Mouse (Mus musculus) testis, adult 2 months (tissue): Measurements from ENCODE around the gene Mvp. TPM values are rescaled to one million over a fixed set of nuclear protein-coding genes. Genes with fewer than 3 reads are reported as not detected.

Source experiments
- H3K27ac ChIP-seq: fragments of 200-500 bp; 2 replicates; pipeline ENCODE4 v1.5.1; 2012; ENCODE audit warnings: low read depth, low read length; ENCODE audit not compliant: control insufficient read depth, insufficient read depth
- H3K27me3 ChIP-seq: fragments of 200-500 bp; 2 replicates; pipeline ENCODE4 v1.6.1; 2012; ENCODE audit warnings: mild to moderate bottlenecking, low read length, moderate library complexity; ENCODE audit not compliant: control insufficient read depth, insufficient read depth
- H3K36me3 ChIP-seq: fragments of 200-500 bp; 2 replicates; pipeline ENCODE4 v1.6.1; 2012; ENCODE audit warnings: mild to moderate bottlenecking, low read length; ENCODE audit not compliant: control insufficient read depth, insufficient read depth
- H3K4me1 ChIP-seq: fragments of 200-500 bp; 2 replicates; pipeline ENCODE4 v1.6.1; 2012; ENCODE audit warnings: low read length; ENCODE audit not compliant: control insufficient read depth, insufficient read depth
- H3K4me3 ChIP-seq: fragments of 200-500 bp; 2 replicates; pipeline ENCODE4 v1.5.1; 2012; ENCODE audit warnings: low read depth, mild to moderate bottlenecking, low read length, moderate library complexity, mixed read lengths; ENCODE audit not compliant: control insufficient read depth
- CTCF ChIP-seq: fragments of 200-500 bp; IDR thresholded peaks from 2 replicates; pipeline ENCODE4 v1.5.1; 2012; ENCODE audit warnings: low read depth, mild to moderate bottlenecking, inconsistent platforms, low read length, moderate library complexity; ENCODE audit not compliant: control insufficient read depth, insufficient read depth, insufficient replicate concordance
- POLR2A ChIP-seq: fragments of 200-500 bp; IDR thresholded peaks from 2 replicates; pipeline ENCODE4 v1.6.1; 2012; ENCODE audit warnings: low read depth, mild to moderate bottlenecking, inconsistent platforms, low read length, moderate library complexity; ENCODE audit not compliant: control insufficient read depth
- polyA plus RNA-seq: library from polyadenylated mRNA; depleted of rRNA; stranded (reverse); fragments of >200 nt; gene quantifications from 2 replicates; pipeline ENCODE4 v1.2.3, GENCODE M21; 2012

The Mvp gene
- polyA plus RNA-seq, 1 experiment = 3.0 TPM

DNA sequence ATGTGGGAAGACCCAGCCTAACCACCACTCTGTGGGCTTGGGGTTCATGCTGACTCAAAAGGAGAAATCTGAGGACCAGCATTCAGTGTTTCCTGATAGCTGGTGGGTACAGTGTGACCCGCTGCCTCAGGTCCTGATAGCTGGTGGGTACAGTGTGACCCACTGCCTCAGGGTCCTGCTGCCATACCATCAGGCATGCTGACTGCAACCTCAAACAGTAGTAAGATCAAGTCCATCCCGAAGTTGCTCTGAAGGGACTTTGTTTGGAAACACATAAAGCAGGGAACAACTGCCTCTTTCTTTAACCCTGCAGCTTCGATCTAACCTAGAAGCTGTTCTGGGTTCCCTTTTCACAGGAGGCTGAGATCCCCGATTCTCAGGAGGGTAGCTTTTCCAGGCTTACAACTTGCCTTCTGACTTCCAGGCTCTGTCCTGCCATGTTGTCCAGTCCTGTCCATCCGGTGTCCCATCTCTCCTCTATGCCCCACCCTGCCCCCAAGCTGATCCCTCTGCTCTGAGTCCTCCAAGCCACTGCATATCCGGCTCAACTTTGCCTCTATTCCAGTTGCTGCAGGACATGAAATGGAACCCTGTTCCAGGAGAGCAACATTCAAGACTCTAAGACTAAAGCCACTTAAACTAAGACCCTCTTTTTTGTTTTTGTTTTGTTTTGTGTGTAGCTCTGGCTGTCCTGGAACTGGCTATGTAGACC is 7.0 kb downstream of the Mvp start:
- no peaks in the 10 kb centered on the region for H3K27me3 ChIP-seq
- H3K4me1 ChIP-seq = peaks cover 5% of the 10 kb centered on the region; the same call in 1 of the 2 replicates
- H3K27ac ChIP-seq = no peak overlapping the region
- TF ChIP-seq CTCF = no peak
- TF ChIP-seq POLR2A = no peak
- H3K4me3 ChIP-seq = no peak overlapping the region
- no peaks in the 10 kb centered on the region for H3K36me3 ChIP-seq

DNA sequence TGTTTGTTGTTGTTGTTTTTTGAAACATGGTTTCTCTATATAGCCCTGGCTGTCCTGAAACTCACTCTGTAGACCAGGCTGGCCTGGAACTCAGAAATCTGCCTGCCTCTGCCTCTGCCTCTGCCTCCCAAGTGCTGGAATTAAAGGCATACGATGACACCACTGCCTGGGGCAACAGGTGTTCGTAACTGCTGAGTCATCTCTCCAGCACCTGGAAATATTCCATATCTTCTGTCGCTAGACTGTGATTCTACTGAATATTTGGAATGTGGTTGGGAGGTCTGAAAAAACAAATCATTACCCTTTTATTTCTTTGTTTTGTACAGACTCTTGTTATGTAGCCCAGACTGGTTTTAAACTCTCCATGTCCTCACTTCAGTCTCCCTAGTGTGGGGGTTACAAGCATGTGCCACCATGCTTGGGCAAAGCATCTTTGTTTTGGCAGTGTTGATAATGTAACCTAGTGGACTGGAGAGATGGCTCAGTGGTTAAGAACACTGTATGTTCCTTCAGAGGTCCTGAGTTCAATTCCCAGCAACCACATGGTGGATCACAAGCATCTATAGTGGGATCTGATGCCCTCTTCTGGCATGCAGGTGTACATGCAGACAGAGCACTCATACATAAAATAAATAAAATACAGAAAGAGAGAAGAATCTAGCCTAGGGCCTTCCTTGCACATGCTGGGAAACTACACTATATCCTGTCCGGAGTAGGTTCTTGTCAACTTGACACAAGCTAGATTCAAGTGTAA is 10.1 kb downstream of the Mvp start:
- TF ChIP-seq POLR2A (no peak), CTCF (no peak)
- peaks cover 7% of the 10 kb centered on the region for H3K4me1 ChIP-seq
- no peaks in the 10 kb centered on the region for H3K27me3 ChIP-seq
- no peak overlapping the region for H3K27ac ChIP-seq
- no peaks in the 10 kb centered on the region for H3K36me3 ChIP-seq
- no peak overlapping the region for H3K4me3 ChIP-seq

DNA sequence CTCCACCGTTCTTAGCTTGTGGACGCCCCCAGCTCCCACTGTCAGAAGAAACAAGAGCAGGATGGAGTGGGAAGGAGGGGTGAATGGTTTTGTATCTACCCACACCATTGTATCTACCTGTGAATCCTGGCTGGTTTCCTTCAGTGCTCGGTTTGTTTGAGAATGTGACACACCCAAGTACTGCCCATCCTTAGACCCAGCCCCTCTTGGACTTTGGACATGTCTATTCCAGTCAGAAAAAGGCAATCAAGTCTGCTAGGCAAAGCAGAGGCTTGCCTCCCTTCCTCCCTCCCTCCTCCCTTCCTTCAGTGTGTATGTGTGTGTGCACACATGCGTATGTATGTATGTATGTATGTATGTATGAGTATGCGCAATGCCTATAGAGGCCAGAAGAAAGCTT is 10.8 kb downstream of the Mvp start:
- no peak overlapping the region for H3K4me3 ChIP-seq
- H3K27me3 ChIP-seq = no peaks in the 10 kb centered on the region
- no peaks in the 10 kb centered on the region for H3K36me3 ChIP-seq
- H3K4me1 ChIP-seq = peaks cover 5% of the 10 kb centered on the region
- no peak for TF ChIP-seq POLR2A
- TF ChIP-seq CTCF = no peak
- H3K27ac ChIP-seq = no peak overlapping the region

DNA sequence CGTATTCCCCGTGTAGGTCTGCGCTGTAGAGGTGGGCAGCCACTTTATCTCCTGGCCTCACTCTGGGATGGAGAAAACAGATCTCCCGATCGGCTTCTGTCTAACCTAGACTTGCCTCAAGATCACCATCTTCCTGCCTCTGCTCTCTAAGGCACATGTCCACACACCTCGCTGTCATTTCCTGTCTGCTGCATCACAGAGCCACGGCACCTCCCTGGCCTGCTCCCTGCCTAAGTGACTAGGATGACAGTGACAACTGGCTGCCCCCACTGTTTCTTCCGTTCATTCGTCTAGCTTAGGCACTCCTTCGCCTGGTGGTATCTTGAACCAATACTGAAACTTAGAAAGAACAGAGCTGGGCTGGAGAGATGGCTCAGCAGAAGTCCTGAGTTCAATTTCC is 14.9 kb downstream of the Mvp start:
- TF ChIP-seq CTCF (no peak), POLR2A (no peak)
- H3K27ac ChIP-seq = no peak overlapping the region
- no peaks in the 10 kb centered on the region for H3K27me3 ChIP-seq
- no peak overlapping the region for H3K4me3 ChIP-seq
- H3K4me1 ChIP-seq = peaks cover 2% of the 10 kb centered on the region; the same call in 1 of the 2 replicates
- no peaks in the 10 kb centered on the region for H3K36me3 ChIP-seq

DNA sequence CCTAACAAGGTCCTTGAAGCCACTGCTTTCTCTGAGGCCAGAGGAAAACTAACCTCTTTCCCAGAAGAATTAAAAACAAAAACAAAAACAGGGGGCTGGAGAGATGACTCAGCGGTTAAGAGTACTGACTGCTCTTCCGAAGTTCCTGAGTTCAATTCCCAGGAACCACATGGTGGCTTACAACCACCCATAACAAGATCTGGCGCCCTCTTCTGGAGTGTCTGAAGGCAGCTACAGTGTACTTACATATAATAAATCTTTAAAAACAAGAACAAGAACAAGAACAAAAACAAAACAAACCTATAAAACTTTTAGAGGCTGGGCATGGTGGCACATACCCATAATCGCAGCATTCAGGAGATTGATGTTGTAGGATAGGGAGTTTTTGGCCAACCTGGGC is 18.0 kb downstream of the Mvp start:
- H3K27me3 ChIP-seq = no peaks in the 10 kb centered on the region
- no peak overlapping the region for H3K4me3 ChIP-seq
- peaks cover 2% of the 10 kb centered on the region; the same call in 1 of the 2 replicates for H3K4me1 ChIP-seq
- no peak overlapping the region for H3K27ac ChIP-seq
- TF ChIP-seq CTCF = no peak
- no peak for TF ChIP-seq POLR2A
- H3K36me3 ChIP-seq = no peaks in the 10 kb centered on the region

DNA sequence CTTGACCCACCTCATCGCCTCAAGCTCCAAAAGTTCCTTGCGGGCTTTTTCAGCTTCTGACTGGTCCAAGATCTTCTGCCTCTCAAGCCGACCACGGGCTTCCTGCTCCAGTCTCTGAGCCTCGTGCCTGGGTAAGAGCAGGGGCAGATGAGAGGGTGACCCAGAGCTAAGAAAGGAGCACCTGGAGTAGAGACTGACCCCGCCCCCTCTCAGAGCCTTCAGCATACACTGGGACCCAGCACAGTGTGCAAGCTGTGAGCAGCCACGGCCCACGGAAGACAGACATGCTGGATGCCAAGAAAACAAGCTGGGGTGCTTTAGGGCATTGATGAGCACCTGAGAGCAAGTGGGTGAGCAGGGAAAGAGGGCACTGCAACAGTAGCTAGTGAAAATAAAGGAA is 25.6 kb downstream of the Mvp start:
- Histone ChIP-seq H3K4me1 (no peaks in the 10 kb centered on the region), H3K4me3 (no peak overlapping the region), H3K27ac (no peak overlapping the region), H3K27me3 (no peaks in the 10 kb centered on the region), H3K36me3 (no peaks in the 10 kb centered on the region)
- TF ChIP-seq CTCF = no peak
- no peak for TF ChIP-seq POLR2A

DNA sequence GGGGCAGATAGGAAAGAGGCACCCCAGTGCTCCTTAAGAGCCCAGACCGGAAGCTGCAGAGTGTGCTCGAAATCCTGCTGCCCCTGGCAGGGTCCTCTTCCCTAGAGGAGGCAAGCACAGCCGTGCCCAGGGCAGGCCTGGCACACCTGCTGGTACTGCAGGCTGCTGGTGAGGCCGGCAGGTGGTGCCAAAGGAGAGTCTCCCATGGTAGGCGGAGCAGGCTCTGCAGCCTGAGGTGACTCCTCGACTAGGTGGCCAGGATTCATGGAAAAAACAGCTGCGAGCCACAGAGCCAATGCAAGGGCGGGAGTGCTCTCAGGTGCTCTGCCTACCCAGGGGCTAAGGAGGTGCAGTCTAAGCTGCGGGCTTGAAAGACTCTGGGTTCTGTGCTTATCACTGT is 28.1 kb downstream of the Mvp start:
- H3K36me3 ChIP-seq = no peaks in the 10 kb centered on the region
- H3K4me3 ChIP-seq = no peak overlapping the region
- H3K27ac ChIP-seq = no peak overlapping the region
- no peaks in the 10 kb centered on the region for H3K27me3 ChIP-seq
- TF ChIP-seq CTCF (peak; percentile 42; the same call in 1 of the 2 replicates), POLR2A (no peak)
- H3K4me1 ChIP-seq = no peaks in the 10 kb centered on the region; the same call in 1 of the 2 replicates

DNA sequence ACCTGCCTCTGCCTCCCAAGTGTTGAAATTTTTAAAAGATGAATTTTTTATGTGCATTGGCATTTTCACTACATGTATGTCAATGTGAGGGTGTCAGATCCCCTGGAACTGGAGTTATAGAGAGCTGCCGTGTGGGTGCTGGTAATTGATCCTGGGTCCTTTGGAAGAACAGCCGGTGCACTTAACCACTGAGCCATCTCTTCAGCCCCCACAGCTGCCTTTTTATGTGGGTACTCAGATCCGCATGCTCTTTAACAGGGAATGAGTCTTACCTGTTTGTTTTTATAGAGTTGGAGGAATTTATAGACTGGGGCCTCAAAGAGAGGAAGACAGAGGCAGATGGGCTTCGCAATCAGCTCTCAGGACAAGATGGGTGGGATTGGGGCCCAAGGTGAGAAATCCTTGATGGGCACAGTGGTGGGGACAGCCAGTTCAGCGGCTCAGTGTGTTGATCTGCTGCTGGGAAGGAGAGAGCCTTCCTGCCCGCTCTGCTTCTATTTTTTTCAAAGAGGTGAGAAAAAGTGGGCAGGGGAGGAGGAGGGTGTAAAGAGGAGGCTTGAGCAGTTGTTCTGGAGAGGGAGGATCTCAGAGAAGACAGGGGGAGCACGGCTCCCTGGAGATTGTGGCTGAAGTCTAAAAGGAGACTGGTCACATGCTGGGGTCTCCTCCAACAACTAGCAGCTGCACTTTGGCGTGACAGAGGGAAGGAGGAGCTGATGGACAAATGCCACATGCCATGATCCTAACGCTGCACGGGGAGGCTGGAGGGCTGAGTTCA is 29.6 kb downstream of the Mvp start:
- H3K27ac ChIP-seq = no peak overlapping the region
- H3K4me1 ChIP-seq = no peaks in the 10 kb centered on the region; the same call in 1 of the 2 replicates
- no peak overlapping the region for H3K4me3 ChIP-seq
- no peaks in the 10 kb centered on the region for H3K27me3 ChIP-seq
- no peaks in the 10 kb centered on the region for H3K36me3 ChIP-seq
- TF ChIP-seq POLR2A (no peak), CTCF (no peak)
